Mouse (Mus musculus): ENCODE data around the gene Iqgap1.

The Iqgap1 gene

DNA sequence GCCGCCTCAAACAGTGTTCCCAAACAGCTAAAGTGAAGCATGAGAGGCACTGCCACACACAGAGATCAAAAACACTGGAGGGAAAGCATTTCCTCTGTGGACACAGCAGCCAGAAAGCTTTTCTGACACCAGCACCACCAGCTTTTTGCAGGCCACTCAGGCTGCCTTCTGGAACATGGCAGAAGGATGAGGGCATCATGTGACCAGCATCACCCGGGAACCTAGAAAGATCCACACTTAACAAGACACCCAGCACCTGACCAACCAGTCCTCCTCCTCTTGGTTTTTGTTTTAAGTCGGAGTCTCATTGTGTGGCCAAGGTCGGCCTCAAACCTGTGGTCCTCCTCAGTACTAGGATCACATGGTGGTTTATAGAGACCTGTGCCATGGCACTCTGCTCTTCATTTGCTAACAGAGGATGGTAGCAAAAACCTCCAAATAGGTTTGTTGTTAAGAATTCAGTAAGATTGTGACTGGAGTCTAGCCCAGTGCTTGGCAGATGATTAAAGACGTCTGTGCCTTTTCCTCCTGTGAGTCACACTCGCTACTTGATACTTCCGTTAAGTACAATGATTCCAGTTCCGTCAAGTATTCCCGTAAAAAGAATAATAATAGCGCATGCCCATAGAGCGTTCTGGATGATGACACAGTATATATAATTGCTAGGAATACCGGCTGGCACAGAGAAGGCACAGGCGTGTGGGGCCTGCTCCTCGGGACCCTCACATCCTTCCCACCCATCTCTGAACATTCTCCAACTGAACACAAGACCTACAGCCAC is 51.8 kb downstream of the Iqgap1 start:
- DNase-seq (ENCODE audit: low read depth, low spot score): peak; percentile 38

DNA sequence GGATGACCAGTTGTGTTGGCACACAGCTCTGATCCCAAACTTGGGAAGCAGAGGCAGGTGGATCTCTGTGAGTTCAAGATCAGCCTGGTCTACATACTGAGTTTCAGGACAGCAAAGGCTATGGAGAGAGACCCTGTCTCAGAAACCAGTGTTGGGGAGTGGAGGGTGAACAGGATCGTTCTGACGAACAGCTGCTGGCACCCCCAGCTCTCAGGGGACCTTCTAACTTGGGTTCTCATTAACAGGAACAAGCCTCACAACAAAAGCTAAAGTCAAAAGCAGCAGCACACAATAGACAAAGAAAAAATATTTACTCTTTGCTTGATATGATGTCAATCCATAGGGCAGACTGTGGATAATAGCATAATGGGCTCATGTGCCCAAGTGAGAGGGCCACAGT is 55.3 kb downstream of the Iqgap1 start:
- DNase-seq (ENCODE audit: low read depth, low spot score): no peak

DNA sequence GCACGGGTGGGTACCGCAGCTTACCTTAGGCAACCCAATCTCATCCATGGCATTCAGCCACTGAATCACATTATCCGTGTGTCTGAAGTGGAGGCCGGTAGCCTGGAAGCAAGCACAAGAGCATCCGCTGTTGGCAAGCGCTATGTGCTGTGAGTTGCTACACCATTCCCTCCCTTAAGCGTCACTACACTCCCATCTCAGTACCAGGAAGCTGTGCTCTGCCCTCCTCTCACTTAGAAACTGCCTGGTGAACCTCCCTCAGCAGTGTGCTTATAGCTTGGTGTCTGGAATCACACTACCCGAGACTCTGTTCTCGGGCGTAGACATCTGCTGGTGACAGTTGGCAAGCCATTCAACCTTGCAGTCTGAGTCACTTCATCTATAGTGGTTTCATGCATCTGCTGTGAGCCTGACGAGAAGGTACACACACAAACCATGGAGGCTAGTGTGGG is 58.9 kb downstream of the Iqgap1 start:
- DNase-seq (ENCODE audit: low read depth, low spot score): no peak

DNA sequence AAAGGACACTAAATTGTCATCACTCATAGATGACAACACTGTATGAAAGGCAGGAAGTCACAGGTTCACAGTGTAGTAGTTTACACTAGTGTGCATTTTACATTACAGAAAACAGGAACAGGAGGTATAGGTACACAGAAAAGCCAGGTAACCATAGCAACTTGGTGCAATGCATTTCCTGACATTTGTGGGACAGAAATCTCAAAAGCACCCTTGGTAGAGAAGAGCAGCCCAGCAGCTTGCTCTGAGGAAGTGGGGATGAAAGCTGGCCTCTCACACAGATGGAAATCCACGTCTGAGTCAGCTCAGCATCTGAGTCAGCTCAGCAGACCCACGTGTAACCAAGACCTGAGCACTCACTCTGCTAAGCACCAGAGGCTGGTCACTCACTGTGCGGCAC is 59.7 kb downstream of the Iqgap1 start:
- DNase-seq (ENCODE audit: low read depth, low spot score): no peak

DNA sequence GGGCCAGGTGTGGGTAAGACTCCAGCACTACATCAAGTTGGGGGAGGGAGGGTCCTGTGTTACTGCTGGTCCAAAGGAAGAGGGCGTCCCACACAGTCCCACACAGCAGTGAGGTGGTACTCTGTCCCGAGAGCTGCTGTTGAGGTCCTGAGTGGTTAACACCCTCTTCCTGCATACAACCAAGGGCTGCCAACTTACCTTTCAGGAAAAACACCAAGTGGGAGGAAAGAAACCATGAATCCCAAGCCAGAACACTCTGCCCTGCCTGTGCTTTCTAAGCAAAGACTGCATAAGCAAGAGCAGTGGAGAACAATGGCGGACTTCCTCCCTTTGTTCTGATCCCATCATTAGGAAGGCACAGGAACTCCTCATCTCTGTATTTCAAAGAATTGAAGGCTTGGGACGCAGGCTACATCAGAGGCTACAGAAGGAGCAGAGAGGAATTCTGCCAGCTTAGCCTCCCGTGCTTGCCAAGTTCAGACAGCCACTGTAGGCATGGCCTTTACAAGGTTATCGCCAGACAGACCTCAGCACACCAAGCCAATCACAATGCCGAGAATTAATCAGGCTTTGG is 61.8 kb downstream of the Iqgap1 start:
- DNase-seq (ENCODE audit: low read depth, low spot score): peak; percentile 60

DNA sequence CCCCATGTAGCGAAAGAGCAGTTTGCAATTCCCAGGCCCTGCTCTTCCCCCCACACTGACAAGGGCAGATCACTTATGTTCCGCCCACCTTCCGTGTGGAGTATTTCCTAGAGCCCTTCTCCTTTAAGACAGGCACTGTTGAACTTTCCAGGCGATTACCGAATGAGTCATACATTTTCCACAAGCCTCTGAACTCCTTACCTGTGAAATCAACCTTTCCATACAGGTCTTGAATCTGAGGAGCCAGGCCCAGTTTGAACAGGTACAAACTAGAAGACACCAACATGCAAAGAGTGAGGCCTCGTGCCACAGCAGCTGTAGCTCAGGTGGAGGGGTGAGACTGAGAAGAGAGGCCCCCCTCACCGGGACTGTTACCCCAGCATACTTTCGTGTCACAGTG is 63.5 kb downstream of the Iqgap1 start:
- DNase-seq (ENCODE audit: low read depth, low spot score): no peak

DNA sequence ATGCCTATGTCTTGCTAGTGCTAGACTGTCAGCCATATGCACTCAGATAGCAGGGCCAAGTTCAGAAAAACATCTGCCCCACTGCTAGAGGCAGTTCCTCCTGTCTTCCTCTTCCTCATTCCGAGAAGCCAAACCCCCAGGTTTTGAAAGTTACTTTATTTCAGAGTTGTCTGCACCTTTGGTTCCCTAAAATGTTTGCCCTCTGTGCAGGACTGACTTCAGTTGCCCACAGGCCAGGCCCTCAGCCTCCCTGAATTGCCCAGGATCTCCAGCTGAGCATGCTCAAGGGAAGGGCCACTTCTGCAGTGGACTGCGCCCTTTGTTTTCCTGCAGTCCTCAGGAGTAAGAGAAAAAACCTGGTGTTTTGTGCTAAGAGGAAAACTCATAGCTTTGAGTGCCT is 71.7 kb downstream of the Iqgap1 start:
- DNase-seq (ENCODE audit: low read depth, low spot score): no peak

DNA sequence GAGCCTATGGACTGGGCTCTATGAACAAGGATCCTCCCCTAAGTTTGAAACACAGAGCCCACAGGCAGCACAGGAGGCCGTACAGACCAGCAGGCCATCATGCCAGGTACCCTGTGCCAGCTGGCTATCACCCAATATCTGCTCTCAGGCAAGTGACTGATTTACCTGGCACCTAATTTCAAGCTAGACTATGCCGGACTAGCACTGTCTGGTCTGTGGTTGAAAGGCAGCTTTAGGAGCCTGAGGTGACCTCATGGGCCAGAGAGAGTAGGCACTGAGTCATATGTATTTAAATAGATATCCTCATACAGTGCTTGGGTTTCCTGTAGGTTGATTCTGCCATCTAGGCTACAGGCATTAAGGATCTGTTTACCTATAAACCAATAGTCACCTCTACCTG is 72.2 kb downstream of the Iqgap1 start:
- DNase-seq (ENCODE audit: low read depth, low spot score): no peak

DNA sequence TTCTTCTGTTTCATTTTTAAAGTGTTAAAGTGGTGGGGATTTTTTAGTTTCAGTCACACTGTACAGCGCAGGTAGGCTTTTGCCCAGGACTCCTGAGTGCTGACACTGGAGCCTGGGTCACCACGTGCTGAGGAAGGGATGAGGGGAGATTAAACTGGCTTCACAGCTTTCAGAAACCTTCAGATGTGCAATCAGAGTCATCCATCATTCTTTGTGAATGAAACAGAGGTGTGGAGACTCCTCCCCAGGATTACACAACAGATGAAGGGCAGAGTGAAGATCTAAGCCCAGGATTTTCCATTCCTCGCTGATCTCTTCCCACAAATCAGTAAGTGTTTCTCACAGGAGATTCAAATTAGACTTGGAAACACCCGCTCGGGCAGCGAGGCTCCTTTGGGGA is 76.2 kb downstream of the Iqgap1 start:
- peak; percentile 30 for DNase-seq (ENCODE audit: low read depth, low spot score)

DNA sequence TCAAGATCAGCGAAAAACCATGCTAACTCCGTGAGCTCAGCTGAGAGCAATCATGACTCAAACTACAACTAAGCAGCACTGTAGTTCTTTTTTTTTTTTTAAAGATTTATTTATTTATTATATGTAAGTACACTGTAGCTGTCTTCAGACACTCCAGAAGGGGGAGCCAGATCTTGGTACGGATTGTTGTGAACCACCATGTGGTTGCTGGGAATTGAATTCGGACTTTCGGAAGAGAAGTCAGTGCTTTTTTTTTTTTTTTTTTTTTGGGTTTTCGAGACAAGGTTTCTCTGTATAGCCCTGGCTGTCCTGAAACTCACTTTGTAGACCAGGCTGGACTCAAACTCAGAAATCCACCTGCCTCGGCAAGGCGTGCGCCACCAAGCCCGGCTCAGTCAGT is 76.7 kb downstream of the Iqgap1 start:
- DNase-seq (ENCODE audit: low read depth, low spot score): peak; percentile 57

DNA sequence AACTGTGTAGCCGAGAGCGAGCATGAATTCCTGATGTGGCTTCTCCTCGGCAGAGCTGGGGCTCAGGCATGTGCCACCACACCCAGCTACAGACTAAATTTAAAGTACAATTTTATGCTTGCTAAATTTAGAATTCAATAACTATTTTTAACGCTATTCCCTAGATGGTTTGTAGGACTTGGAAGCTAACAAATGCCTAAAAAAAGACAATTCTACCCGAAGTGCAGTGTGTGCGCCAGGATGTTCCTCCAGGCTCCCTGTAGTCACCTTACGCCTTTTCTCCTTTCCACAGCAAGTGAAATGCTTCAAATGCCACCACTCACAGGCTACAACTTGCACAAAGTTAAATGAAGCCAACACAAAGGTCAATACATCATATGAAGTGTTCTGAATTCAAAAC is 78.4 kb downstream of the Iqgap1 start:
- no peak for DNase-seq (ENCODE audit: low read depth, low spot score)

DNA sequence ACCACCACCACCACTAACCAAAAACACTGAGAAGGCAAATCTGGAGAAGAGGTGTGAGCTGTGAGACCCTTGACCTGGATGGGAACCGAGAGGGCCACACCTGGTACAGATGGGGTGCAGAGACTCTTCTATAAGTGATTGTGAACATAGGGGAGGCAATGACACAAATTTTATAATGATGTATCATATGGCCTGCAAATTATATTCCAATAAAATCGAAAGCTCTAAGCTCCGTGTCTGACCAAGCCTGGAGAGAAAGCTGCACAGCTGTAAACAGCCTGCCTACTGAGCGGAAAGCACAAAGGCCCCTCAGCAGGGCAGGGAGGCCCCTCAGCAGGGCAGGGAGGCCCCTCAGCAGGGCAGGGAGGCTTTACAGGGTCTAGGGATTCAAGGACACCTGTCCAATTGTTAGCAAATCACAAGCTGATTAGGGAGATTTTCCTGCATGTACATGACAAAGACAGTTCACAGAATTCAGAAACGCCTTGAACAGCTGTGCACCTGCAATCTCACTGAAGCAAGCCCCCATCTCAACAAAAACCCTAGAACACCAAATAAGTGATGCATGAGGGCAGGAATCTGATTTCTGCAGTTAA is 79.5 kb downstream of the Iqgap1 start:
- peak; percentile 97 for DNase-seq (ENCODE audit: low read depth, low spot score)

DNA sequence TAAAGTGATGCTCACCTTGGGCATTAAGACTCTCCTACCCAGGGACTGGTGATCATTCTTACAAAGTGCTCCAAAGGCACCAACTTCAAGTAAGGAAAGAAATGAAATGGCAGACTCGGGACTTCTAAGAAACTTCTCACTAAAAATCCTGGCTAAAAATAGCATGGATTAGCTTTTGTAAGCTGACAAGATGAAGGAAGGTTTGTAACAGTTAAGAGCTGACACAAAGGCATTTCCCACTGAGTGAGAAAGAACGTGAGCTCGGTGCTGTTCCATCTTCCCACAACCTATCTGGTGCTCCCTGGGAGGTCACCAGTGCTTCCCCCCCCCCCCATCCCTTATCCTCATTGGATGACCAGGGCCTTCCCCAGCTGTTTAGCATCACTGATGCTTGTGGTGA is 80.0 kb downstream of the Iqgap1 start:
- DNase-seq (ENCODE audit: low read depth, low spot score): peak; percentile 86

DNA sequence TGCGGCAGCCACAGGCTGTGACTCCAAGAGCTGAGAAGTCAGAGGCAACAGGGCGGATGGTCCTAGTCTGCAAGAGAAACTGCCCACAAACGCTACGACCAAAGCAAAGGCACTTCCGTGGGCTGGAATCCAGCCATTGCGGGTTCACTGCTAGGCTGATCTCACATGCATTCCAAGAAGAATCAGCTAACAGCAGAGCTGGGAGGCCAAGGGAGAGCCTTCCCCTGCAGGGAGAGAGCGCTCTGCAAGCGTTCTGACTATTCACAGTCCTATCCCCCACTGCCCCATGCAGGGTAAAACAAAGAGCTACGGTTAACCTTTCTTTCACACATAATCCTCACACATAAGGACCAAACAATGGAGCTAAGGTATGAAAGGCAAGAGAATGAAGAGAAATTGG is 80.5 kb downstream of the Iqgap1 start:
- DNase-seq (ENCODE audit: low read depth, low spot score): peak; percentile 97

DNA sequence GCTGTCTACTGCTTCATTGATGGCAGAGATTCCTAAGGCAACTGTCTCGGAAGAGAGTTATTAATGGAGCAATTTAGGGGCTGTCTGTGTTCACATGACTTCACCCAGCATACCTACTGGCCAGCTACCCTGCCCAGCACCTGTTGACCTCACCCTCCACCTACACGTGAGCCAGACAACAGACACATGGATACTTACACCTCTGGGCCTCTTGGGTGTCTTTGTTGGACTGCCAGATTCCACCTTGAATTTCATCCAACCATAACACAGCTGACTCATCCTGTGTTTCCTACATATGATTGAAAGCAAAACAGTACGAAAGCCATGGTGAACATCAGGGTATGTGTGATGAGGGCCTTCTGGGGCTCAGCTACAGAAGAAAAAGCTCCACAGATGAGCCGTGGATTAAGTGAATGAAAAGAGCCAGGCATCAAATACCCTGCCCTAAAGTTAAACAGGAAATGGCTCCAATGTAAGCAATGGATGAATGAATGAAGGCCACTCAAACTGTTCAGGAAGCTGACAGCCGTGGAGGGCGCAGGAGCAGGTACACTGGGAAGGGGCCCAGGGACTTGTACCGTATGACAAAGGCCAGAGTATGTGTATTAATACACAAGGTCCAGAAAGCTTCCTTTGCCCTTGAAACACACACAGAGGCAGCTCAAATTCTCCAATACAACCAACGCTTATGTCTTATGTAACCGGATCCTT is 81.7 kb downstream of the Iqgap1 start:
- DNase-seq (ENCODE audit: low read depth, low spot score): peak; percentile 35

DNA sequence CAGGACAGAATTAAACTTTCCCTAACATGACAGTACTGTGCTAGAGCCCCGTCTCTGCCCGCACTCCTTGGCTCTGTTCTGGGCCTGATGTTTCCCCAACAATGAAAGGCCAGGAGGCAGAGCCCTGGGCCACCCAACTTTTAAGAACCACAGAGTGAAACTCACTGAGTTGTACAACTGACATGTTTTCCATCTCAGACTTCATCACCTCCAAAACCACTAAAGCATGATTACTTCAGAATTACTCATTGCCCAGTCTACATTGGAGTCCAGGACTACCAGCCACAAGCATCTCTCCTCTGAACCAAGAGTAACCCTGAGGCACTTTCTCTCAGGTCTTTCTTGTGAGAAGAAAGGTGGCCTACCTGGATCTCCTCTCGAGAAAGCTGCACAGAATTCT is 83.1 kb downstream of the Iqgap1 start:
- DNase-seq (ENCODE audit: low read depth, low spot score): no peak

DNA sequence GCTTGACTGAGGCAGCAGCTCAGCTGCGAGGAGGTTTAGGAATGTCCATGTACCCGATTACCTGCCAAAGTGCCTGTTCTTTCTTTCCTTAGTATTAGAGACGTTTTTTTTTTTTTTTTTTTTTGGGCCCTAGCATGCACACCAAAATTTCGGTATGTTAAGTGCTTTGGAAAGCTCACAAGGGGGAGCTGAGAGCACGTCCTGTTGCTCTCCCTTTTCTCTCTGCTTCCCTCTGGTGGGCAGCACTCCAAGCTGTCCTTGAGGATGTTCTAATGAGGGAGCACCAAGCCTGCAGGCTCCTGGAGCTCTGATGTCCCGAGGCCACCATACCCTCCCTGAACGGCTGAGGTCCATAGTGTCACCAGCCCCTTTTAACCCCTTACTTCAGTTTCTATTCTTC is 84.8 kb downstream of the Iqgap1 start:
- peak; percentile 82 for DNase-seq (ENCODE audit: low read depth, low spot score)

DNA sequence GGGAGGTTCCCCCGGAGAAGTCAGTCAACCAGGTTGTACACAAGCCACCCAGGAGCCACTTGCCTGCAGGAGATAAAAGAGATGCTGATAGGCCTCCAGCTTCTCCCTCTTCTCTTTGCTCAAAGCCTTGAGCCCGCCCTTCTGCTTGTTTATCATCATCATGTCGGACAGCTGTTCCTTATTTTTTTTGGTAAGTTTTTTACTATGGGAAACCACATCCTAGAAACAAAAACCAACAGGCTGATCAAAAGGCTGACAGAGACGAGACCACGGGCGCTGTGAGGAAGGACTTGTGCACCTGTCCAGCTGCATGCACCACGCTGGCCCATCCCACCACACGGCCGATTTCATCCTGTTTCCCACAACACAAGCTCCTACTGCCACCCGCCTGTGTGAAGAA is 89.6 kb downstream of the Iqgap1 start:
- no peak for DNase-seq (ENCODE audit: low read depth, low spot score)

DNA sequence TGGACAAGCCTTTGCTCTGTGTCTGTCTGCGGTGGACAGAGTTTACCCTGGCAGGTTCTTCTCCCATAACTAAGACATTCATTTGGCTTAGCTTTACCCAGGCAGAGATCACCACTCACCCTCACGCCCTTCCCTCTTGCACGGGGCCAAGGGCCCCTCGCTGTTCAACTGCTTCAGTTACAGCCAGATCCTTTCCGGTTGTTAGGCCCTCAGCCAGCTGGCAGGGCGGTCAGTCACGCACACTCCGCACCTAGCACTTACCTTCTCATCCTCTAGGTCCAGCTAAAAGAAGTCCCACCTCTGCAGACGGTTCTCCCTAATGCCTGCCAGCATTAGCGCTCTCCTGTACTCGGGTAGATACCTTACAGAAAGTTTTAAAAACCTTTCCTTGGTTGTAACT is 92.8 kb downstream of the Iqgap1 start:
- DNase-seq (ENCODE audit: low read depth, low spot score): no peak

DNA sequence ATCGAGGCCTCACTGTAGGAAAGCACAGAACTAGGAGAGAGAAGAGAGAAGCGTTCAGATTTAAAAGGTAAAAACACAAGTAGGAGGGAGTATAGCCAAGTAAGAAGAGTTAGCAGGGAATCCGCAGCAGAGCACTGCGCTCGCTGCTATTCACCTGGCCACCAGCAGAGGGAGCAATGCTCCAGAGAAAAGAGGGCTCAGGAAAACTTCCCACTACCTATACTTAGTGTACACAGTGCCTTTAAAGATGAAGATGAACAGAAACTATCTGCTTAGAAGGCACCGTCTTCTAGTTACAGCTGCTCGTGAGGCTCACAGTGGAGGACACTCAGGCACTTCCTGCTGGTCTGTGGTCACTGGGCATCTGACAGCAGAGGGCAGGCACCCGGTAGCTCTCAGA is 96.1 kb downstream of the Iqgap1 start:
- DNase-seq (ENCODE audit: low read depth, low spot score): peak; percentile 57

DNA sequence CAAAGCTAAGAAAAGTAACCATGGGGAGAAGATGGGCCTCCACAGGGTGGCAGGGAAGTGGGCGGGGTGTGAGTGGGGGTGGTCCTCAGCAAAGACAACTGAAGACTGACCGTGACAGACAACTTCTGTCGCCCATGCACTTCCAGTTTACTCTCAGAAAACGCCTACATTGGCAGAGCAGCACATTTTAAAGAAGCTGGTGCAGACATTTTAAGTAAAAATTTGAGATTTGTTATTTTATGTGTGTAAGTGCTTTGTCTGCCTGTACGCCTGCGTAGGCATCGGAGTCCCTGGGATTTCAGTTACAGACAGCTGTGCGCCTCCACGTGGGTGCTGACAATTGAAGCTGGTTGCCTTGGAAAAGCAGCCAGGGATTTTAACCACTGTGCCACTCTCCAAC is 104.7 kb downstream of the Iqgap1 start:
- no peak for DNase-seq (ENCODE audit: low read depth, low spot score)

DNA sequence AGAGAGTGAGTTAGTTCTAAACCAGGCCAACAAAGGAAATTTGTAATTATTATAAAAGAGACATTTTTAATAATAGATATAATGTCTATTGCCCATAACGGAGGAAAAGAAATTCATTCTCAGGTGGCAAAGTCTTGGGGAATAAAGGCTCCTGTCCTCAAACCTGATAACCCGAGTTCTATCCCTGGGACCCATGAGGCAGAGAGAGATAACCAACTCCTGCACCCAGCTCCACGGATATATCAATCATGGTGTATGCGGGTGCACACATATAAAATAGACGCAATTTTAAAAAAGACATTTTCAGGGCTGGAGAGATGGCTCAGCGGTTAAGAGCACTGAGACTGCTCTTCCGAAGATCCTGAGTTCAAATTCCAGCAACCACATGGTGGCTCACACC is 106.2 kb downstream of the Iqgap1 start:
- no peak for DNase-seq (ENCODE audit: low read depth, low spot score)

DNA sequence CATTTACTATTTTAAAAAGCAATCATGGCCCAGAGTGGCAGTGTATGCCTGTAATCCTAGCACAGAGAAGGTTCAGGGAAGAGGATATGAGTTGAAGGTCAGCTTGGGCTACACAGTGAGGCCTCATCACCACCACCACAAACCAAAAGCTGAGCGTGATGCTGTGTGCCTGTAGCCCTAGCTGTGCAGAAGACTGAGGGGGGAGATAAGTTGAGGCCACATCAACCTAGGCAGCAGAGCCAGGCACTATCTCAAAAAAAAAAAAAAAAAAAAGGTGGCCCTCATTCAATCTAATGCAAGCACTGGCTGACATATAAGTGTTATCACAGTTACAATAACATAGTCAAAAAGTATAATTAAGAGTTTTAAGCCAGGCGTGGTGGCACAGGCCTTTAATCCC is 106.7 kb downstream of the Iqgap1 start:
- no peak for DNase-seq (ENCODE audit: low read depth, low spot score)

All from R1 (cell line).